Mouse (Mus musculus) cortical plate, adult 2 months (tissue): ENCODE measurements around the gene Fpgs. TPM values are rescaled to one million over a fixed set of nuclear protein-coding genes. Genes with fewer than 3 reads are reported as not detected.

Experiments
- H3K27ac ChIP-seq: fragments of 200-500 bp; 2 replicates; pipeline ENCODE4 v1.5.1; 2012; ENCODE audit warnings: low read length, control low read depth, inconsistent platforms; ENCODE audit not compliant: insufficient read depth
- H3K4me1 ChIP-seq: fragments of 200-500 bp; 2 replicates; pipeline ENCODE4 v1.6.1; 2011; ENCODE audit warnings: low read length; ENCODE audit not compliant: control insufficient read depth, insufficient read depth
- H3K4me3 ChIP-seq: fragments of 200-500 bp; 2 replicates; pipeline ENCODE4 v1.5.1; 2011; ENCODE audit warnings: mild to moderate bottlenecking, low read length, control low read depth; ENCODE audit not compliant: insufficient read depth
- POLR2A ChIP-seq: fragments of 200-500 bp; IDR thresholded peaks from 2 replicates; pipeline ENCODE4 v1.6.1; 2011; ENCODE audit warnings: mild to moderate bottlenecking, low read length, control low read depth; ENCODE audit not compliant: insufficient read depth; ENCODE audit errors: extremely low read depth
- polyA plus RNA-seq: library from polyadenylated mRNA; depleted of rRNA; stranded (reverse); fragments of >200 nt; gene quantifications from 2 replicates; pipeline ENCODE4 v1.2.3, GENCODE M21; 2012; rRNA removed

Gene Fpgs
- polyA plus RNA-seq, 1 experiment = 16.4 TPM

DNA sequence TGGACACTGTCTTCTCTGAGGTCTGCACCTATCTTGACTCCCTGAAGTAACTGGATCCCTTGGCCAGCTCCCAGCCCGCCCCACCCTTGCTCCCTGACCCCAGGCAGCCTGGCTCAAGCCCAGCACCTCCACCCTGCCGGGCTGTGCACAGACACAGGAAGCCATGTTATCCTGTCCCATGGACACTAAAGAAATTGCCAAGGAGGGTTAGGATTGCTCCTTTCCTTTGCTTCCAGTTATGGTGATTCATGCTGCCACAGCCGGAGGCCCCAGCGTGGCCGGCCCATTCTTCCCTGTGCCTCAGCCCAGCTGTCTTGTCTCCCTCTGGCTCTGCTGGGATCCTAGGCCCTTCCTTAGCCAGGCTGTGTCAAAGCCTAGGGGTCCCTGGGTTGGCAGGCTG, 70.3 kb downstream of the Fpgs start:
- Histone ChIP-seq H3K27ac (no peak overlapping the region), H3K4me1 (peaks cover 2% of the 10 kb centered on the region), H3K4me3 (no peak overlapping the region)
- no peak for TF ChIP-seq POLR2A

Other genes starting within 250 kb of the Fpgs start
- gene Fam102a, start 168.8 kb downstream of the Fpgs start, polyA plus RNA-seq = 39.2 and 46.7 TPM in 2 replicates
- gene Dpm2, start 133.3 kb downstream of the Fpgs start, polyA plus RNA-seq = 153 and 155 TPM in 2 replicates
- 31.3 and 37.6 TPM in 2 replicates for gene Pip5kl1, start 129.3 kb downstream of the Fpgs start, polyA plus RNA-seq
- gene 9430097D07Rik, start 128.5 kb downstream of the Fpgs start, polyA plus RNA-seq = 1.0 TPM in 2 replicates
- gene St6galnac4, start 117.0 kb downstream of the Fpgs start, polyA plus RNA-seq = 34.8 and 36.6 TPM in 2 replicates
- gene St6galnac6, start 104.4 kb downstream of the Fpgs start, polyA plus RNA-seq = 101 and 110 TPM in 2 replicates
- gene Ak1, start 82.4 kb downstream of the Fpgs start, polyA plus RNA-seq = 118 and 127 TPM in 2 replicates
- 35.1 and 39.0 TPM in 2 replicates for gene Eng, start 57.5 kb downstream of the Fpgs start, polyA plus RNA-seq
- 260 and 329 TPM in 2 replicates for gene Cdk9, start 8.9 kb upstream of the Fpgs start, polyA plus RNA-seq
- 29.7 and 31.5 TPM in 2 replicates for gene Sh2d3c, start 16.9 kb upstream of the Fpgs start, polyA plus RNA-seq
- 3.5 and 4.2 TPM in 2 replicates for gene 6330409D20Rik, start 36.9 kb upstream of the Fpgs start, polyA plus RNA-seq
- 54.9 and 58.9 TPM in 2 replicates for gene Tor2a, start 53.1 kb upstream of the Fpgs start, polyA plus RNA-seq
- gene Ttc16, start 71.5 kb upstream of the Fpgs start, polyA plus RNA-seq = 1.8 and 2.2 TPM in 2 replicates
- 5.4 and 6.6 TPM in 2 replicates for gene Ptrh1, start 71.6 kb upstream of the Fpgs start, polyA plus RNA-seq
- gene Cfap157, start 80.3 kb upstream of the Fpgs start, polyA plus RNA-seq = 0.11 and 0.35 TPM in 2 replicates
- 709 and 713 TPM in 2 replicates for gene Stxbp1, start 143.1 kb upstream of the Fpgs start, polyA plus RNA-seq
- gene Fam129b, start 172.0 kb upstream of the Fpgs start, polyA plus RNA-seq = 27.1 and 29.0 TPM in 2 replicates